Mouse (Mus musculus): ENCODE measurements around the gene Slc26a8. TPM values are rescaled to one million over a fixed set of nuclear protein-coding genes. Genes with fewer than 3 reads are reported as not detected.

Slc26a8 gene
- polyA plus RNA-seq, 1 experiment from 2014 or later: 1.0 TPM

DNA sequence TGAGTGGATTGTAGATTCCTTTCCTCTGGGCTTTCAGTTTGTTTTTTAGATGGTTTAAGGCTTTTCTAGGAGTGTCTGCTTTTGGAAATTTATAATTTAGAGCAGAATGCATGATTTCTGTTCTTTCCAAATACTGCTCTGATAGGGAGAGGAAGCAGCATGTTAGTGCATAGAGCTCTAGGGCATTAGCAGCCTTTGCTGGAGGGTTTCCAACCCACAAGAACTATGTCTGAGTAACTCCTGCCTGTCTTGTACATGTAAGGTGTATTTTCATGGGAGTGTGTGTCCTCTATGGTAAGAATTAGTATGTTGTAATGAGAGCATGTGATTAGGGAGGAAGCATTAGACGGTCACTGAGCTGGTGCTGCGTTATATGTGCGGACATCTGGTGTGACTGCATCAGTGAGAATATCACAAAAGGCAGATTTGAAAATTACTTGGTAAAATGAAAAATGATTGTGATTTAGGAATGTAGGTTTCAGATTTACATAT lies 17.1 kb upstream of the Slc26a8 start:
- Histone ChIP-seq H3K27me3 (ENCODE audit: control insufficient read depth, insufficient read depth, low read length) (no peaks in the 10 kb centered on the region), H3K9ac (ENCODE audit: low read length) (no peak overlapping the region), H3K4me3 (ENCODE audit: low read depth, low read length) (no peak overlapping the region), H3K36me3 (ENCODE audit: control insufficient read depth, insufficient read depth, low read length) (no peaks in the 10 kb centered on the region), H3K4me2 (ENCODE audit: low read depth, low read length, severe bottlenecking) (no peak overlapping the region), H3K27ac (ENCODE audit: low read depth, low read length) (no peak overlapping the region), H3K4me1 (replicated peaks; ENCODE audit: control insufficient read depth, insufficient read depth, low read length) (no peaks in the 10 kb centered on the region), H3K9me3 (ENCODE audit: control insufficient read depth, low read length) (no peaks in the 10 kb centered on the region)
- ATAC-seq (replicated peaks; ENCODE audit: low FRiP score) (no peak), DNase-seq (ENCODE audit: low spot score) (no peak)
- 94% methylated on average over 3 of the region's 3 CpGs for WGBS

- Histone ChIP-seq H3K36me3 (ENCODE audit: control insufficient read depth, insufficient read depth, low read length) (no peaks in the 10 kb centered on the region), H3K9me3 (ENCODE audit: control insufficient read depth, low read length) (no peaks in the 10 kb centered on the region), H3K27ac (ENCODE audit: low read depth, low read length) (no peak overlapping the region), H3K4me1 (replicated peaks; ENCODE audit: control insufficient read depth, insufficient read depth, low read length) (no peaks in the 10 kb centered on the region), H3K27me3 (ENCODE audit: control insufficient read depth, insufficient read depth, low read length) (no peaks in the 10 kb centered on the region), H3K4me3 (ENCODE audit: low read depth, low read length) (no peak overlapping the region), H3K4me2 (ENCODE audit: low read depth, low read length, severe bottlenecking) (no peak overlapping the region), H3K9ac (ENCODE audit: low read length) (no peak overlapping the region)
- ATAC-seq (replicated peaks; ENCODE audit: low FRiP score): no peak
- WGBS: 69% methylated on average over 1 of the region's 1 CpGs
- no peak for DNase-seq (ENCODE audit: low spot score)
Measured at GRCm38 (mm10) chr17:28706697-28707096, 16.7 kb upstream of the Slc26a8 start.

GRCm38 (mm10) chr17:28702646-28703045 lies 12.6 kb upstream of the Slc26a8 start:
- 77% methylated on average over 2 of the region's 2 CpGs for WGBS
- no peaks in the 10 kb centered on the region for H3K9me3 ChIP-seq (ENCODE audit: control insufficient read depth, low read length)
- no peak overlapping the region for H3K4me2 ChIP-seq (ENCODE audit: low read depth, low read length, severe bottlenecking)
- DNase-seq (ENCODE audit: low spot score) (no peak), ATAC-seq (replicated peaks; ENCODE audit: low FRiP score) (no peak)
- no peak overlapping the region for H3K4me3 ChIP-seq (ENCODE audit: low read depth, low read length)
- H3K9ac ChIP-seq (ENCODE audit: low read length): no peak overlapping the region
- H3K27ac ChIP-seq (ENCODE audit: low read depth, low read length): no peak overlapping the region
- peaks cover 7% of the 10 kb centered on the region for H3K4me1 ChIP-seq (replicated peaks; ENCODE audit: control insufficient read depth, insufficient read depth, low read length)
- no peaks in the 10 kb centered on the region for H3K27me3 ChIP-seq (ENCODE audit: control insufficient read depth, insufficient read depth, low read length)
- H3K36me3 ChIP-seq (ENCODE audit: control insufficient read depth, insufficient read depth, low read length): no peaks in the 10 kb centered on the region

- H3K4me2 ChIP-seq (ENCODE audit: low read depth, low read length, severe bottlenecking): no peak overlapping the region
Measured at GRCm38 (mm10) chr17:28701737-28702136, 11.7 kb upstream of the Slc26a8 start.

GRCm38 (mm10) chr17:28701171-28701570 lies 11.1 kb upstream of the Slc26a8 start:
- H3K4me1 ChIP-seq (replicated peaks; ENCODE audit: control insufficient read depth, insufficient read depth, low read length): peaks cover 9% of the 10 kb centered on the region
- no peak overlapping the region for H3K27ac ChIP-seq (ENCODE audit: low read depth, low read length)
- no peaks in the 10 kb centered on the region for H3K9me3 ChIP-seq (ENCODE audit: control insufficient read depth, low read length)
- H3K4me2 ChIP-seq (ENCODE audit: low read depth, low read length, severe bottlenecking): no peak overlapping the region
- ATAC-seq (replicated peaks; ENCODE audit: low FRiP score) (no peak), DNase-seq (ENCODE audit: low spot score) (no peak)
- H3K36me3 ChIP-seq (ENCODE audit: control insufficient read depth, insufficient read depth, low read length): no peaks in the 10 kb centered on the region
- H3K4me3 ChIP-seq (ENCODE audit: low read depth, low read length): no peak overlapping the region
- no peaks in the 10 kb centered on the region for H3K27me3 ChIP-seq (ENCODE audit: control insufficient read depth, insufficient read depth, low read length)
- 93% methylated on average over 4 of the region's 4 CpGs for WGBS
- H3K9ac ChIP-seq (ENCODE audit: low read length): no peak overlapping the region

More at GRCm38 (mm10) chr17:28701737-28702136, 11.7 kb upstream of the Slc26a8 start:
- H3K9ac ChIP-seq (ENCODE audit: low read length): no peak overlapping the region
- peaks cover 9% of the 10 kb centered on the region for H3K4me1 ChIP-seq (replicated peaks; ENCODE audit: control insufficient read depth, insufficient read depth, low read length)
- DNase-seq (ENCODE audit: low spot score) (no peak), ATAC-seq (replicated peaks; ENCODE audit: low FRiP score) (no peak)
- H3K36me3 ChIP-seq (ENCODE audit: control insufficient read depth, insufficient read depth, low read length): no peaks in the 10 kb centered on the region
- no peaks in the 10 kb centered on the region for H3K27me3 ChIP-seq (ENCODE audit: control insufficient read depth, insufficient read depth, low read length)
- H3K9me3 ChIP-seq (ENCODE audit: control insufficient read depth, low read length): no peaks in the 10 kb centered on the region
- H3K27ac ChIP-seq (ENCODE audit: low read depth, low read length): no peak overlapping the region
- H3K4me3 ChIP-seq (ENCODE audit: low read depth, low read length): no peak overlapping the region
- 88% methylated on average over 3 of the region's 3 CpGs for WGBS

- ATAC-seq (replicated peaks; ENCODE audit: low FRiP score): no peak
- WGBS: 91% methylated on average over 7 of the region's 7 CpGs
Measured at GRCm38 (mm10) chr17:28699789-28700188, 9.8 kb upstream of the Slc26a8 start.

DNA sequence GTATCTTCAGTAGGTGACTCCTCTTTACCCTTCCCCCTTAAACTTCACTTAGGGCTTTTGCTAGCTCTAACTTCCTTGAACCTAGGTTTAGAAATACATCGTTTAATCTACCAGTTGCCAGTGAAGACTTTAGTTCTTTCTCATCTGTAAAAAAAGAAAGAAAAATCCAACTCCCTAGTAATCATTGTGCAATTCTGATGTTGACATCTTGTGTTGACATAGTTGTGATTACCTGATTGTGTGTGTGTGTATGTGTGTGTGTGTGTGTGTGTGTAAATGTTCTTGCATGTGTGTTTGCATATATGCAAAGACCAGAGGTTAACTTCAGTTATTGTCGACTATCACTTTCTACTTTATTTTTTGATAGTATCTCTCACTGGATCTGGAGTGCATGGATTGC lies 8.6 kb upstream of the Slc26a8 start:
- Histone ChIP-seq H3K4me3 (ENCODE audit: low read depth, low read length) (no peak overlapping the region), H3K27ac (ENCODE audit: low read depth, low read length) (no peak overlapping the region), H3K27me3 (ENCODE audit: control insufficient read depth, insufficient read depth, low read length) (no peaks in the 10 kb centered on the region), H3K36me3 (ENCODE audit: control insufficient read depth, insufficient read depth, low read length) (no peaks in the 10 kb centered on the region), H3K9ac (ENCODE audit: low read length) (no peak overlapping the region), H3K4me1 (replicated peaks; ENCODE audit: control insufficient read depth, insufficient read depth, low read length) (peaks cover 9% of the 10 kb centered on the region), H3K9me3 (ENCODE audit: control insufficient read depth, low read length) (no peaks in the 10 kb centered on the region), H3K4me2 (ENCODE audit: low read depth, low read length, severe bottlenecking) (no peak overlapping the region)
- WGBS: 90% methylated on average over 2 of the region's 2 CpGs
- DNase-seq (ENCODE audit: low spot score): no peak
- no peak for ATAC-seq (replicated peaks; ENCODE audit: low FRiP score)

More at GRCm38 (mm10) chr17:28699789-28700188, 9.8 kb upstream of the Slc26a8 start:
- Histone ChIP-seq H3K36me3 (ENCODE audit: control insufficient read depth, insufficient read depth, low read length) (no peaks in the 10 kb centered on the region), H3K27me3 (ENCODE audit: control insufficient read depth, insufficient read depth, low read length) (no peaks in the 10 kb centered on the region), H3K4me3 (ENCODE audit: low read depth, low read length) (no peak overlapping the region), H3K4me1 (replicated peaks; ENCODE audit: control insufficient read depth, insufficient read depth, low read length) (peaks cover 9% of the 10 kb centered on the region), H3K27ac (ENCODE audit: low read depth, low read length) (no peak overlapping the region), H3K9ac (ENCODE audit: low read length) (no peak overlapping the region), H3K9me3 (ENCODE audit: control insufficient read depth, low read length) (no peaks in the 10 kb centered on the region), H3K4me2 (ENCODE audit: low read depth, low read length, severe bottlenecking) (no peak overlapping the region)
- no peak for DNase-seq (ENCODE audit: low spot score)

DNA sequence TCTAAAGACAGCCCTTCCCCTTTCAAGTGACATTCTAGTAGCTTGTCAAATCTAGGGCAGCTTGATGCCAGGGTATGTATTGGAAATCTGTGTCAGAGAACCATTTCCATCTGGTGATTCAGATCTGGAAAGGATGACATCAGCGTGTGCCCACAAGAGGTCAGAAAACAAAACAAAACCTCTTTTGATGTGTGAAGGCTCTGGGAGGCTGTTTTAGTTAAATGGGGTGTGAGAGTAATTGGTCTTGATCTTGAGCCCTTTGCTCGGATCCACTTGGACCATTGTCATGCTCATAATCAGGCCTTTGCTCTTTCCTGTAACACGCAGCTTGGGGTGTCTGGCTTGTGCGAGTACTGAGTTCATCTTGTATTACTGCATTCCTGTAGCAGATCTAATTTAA lies 8.2 kb upstream of the Slc26a8 start:
- Histone ChIP-seq H3K27ac (ENCODE audit: low read depth, low read length) (no peak overlapping the region), H3K4me3 (ENCODE audit: low read depth, low read length) (no peak overlapping the region), H3K9me3 (ENCODE audit: control insufficient read depth, low read length) (no peaks in the 10 kb centered on the region), H3K36me3 (ENCODE audit: control insufficient read depth, insufficient read depth, low read length) (no peaks in the 10 kb centered on the region), H3K4me2 (ENCODE audit: low read depth, low read length, severe bottlenecking) (no peak overlapping the region), H3K27me3 (ENCODE audit: control insufficient read depth, insufficient read depth, low read length) (no peaks in the 10 kb centered on the region), H3K4me1 (replicated peaks; ENCODE audit: control insufficient read depth, insufficient read depth, low read length) (peaks cover 9% of the 10 kb centered on the region), H3K9ac (ENCODE audit: low read length) (no peak overlapping the region)
- 36% methylated on average over 4 of the region's 4 CpGs for WGBS
- ATAC-seq (replicated peaks; ENCODE audit: low FRiP score) (no peak), DNase-seq (ENCODE audit: low spot score) (no peak)

Data from forebrain, embryonic 11.5 days (tissue).